Mouse (Mus musculus): ENCODE measurements around the gene Sord. TPM values are rescaled to one million over a fixed set of nuclear protein-coding genes. Genes with fewer than 3 reads are reported as not detected.
A peak's percentile ranks its signal among the peaks of the same experiment; 100 is the strongest.

Gene Sord
- polyA plus RNA-seq, 1 experiment from 2014 or later, result 34.2 TPM

- peak overlapping the region; percentile 86 for H3K4me2 ChIP-seq
- no peaks in the 10 kb centered on the region for H3K36me3 ChIP-seq (ENCODE audit: control insufficient read depth, insufficient read depth, low read length)
- peak overlapping the region; percentile 67 for H3K9ac ChIP-seq (ENCODE audit: low read length)
- ATAC-seq (ENCODE audit: low FRiP score), result peak; percentile 61; the same call in 1 of the 2 replicates
- peak overlapping the region; percentile 78 for H3K27ac ChIP-seq (ENCODE audit: low read depth, low read length)
- H3K4me3 ChIP-seq (ENCODE audit: low read depth, low read length), result peak overlapping the region; percentile 48
- H3K9me3 ChIP-seq (ENCODE audit: control insufficient read depth, low read length), result no peaks in the 10 kb centered on the region
- peak; percentile 96 for DNase-seq (ENCODE audit: low spot score, missing footprints)
- no peaks in the 10 kb centered on the region; the same call in 1 of the 2 replicates for H3K27me3 ChIP-seq (ENCODE audit: control insufficient read depth, insufficient read depth, low read length)
- peaks cover 6% of the 10 kb centered on the region; the same call in 1 of the 2 replicates for H3K4me1 ChIP-seq (ENCODE audit: control insufficient read depth, insufficient read depth, low read length)
- 7% methylated on average over 26 of the region's 26 CpGs for WGBS
These were observed 591 bp upstream of the Sord start for GRCm38 (mm10) chr2:122233759-122234557.

- WGBS, result 78% methylated on average over 2 of the region's 2 CpGs
- peaks cover 6% of the 10 kb centered on the region; the same call in 1 of the 2 replicates for H3K4me1 ChIP-seq (ENCODE audit: control insufficient read depth, insufficient read depth, low read length)
- H3K9me3 ChIP-seq (ENCODE audit: control insufficient read depth, low read length), result no peaks in the 10 kb centered on the region
- H3K4me3 ChIP-seq (ENCODE audit: low read depth, low read length), result peak overlapping the region; percentile 48
- no peaks in the 10 kb centered on the region for H3K36me3 ChIP-seq (ENCODE audit: control insufficient read depth, insufficient read depth, low read length)
- H3K27me3 ChIP-seq (ENCODE audit: control insufficient read depth, insufficient read depth, low read length), result no peaks in the 10 kb centered on the region; the same call in 1 of the 2 replicates
- H3K4me2 ChIP-seq, result peak overlapping the region; percentile 86
- no peak for ATAC-seq (ENCODE audit: low FRiP score)
- no peak for DNase-seq (ENCODE audit: low spot score, missing footprints)
- H3K9ac ChIP-seq (ENCODE audit: low read length), result peak overlapping the region; percentile 58
- H3K27ac ChIP-seq (ENCODE audit: low read depth, low read length), result no peak overlapping the region
These were observed 876 bp downstream of the Sord start for GRCm38 (mm10) chr2:122235425-122235824.

- ATAC-seq (ENCODE audit: low FRiP score) (no peak), DNase-seq (ENCODE audit: low spot score, missing footprints) (no peak)
- H3K4me1 ChIP-seq (ENCODE audit: control insufficient read depth, insufficient read depth, low read length), result peaks cover 6% of the 10 kb centered on the region; the same call in 1 of the 2 replicates
- no peak overlapping the region for H3K4me3 ChIP-seq (ENCODE audit: low read depth, low read length)
- H3K36me3 ChIP-seq (ENCODE audit: control insufficient read depth, insufficient read depth, low read length), result no peaks in the 10 kb centered on the region
- H3K27ac ChIP-seq (ENCODE audit: low read depth, low read length), result no peak overlapping the region
- no peaks in the 10 kb centered on the region for H3K9me3 ChIP-seq (ENCODE audit: control insufficient read depth, low read length)
- H3K4me2 ChIP-seq, result no peak overlapping the region
- no peak overlapping the region for H3K9ac ChIP-seq (ENCODE audit: low read length)
- H3K27me3 ChIP-seq (ENCODE audit: control insufficient read depth, insufficient read depth, low read length), result no peaks in the 10 kb centered on the region; the same call in 1 of the 2 replicates
These were observed 1.8 kb downstream of the Sord start for GRCm38 (mm10) chr2:122236321-122236720.

GRCm38 (mm10) chr2:122237891-122238470 is 3.4 kb downstream of the Sord start:
- ATAC-seq (ENCODE audit: low FRiP score) (no peak), DNase-seq (ENCODE audit: low spot score, missing footprints) (no peak)
- H3K4me3 ChIP-seq (ENCODE audit: low read depth, low read length), result no peak overlapping the region
- peaks cover 6% of the 10 kb centered on the region; the same call in 1 of the 2 replicates for H3K4me1 ChIP-seq (ENCODE audit: control insufficient read depth, insufficient read depth, low read length)
- H3K9me3 ChIP-seq (ENCODE audit: control insufficient read depth, low read length), result no peaks in the 10 kb centered on the region
- 93% methylated on average over 2 of the region's 2 CpGs for WGBS
- H3K36me3 ChIP-seq (ENCODE audit: control insufficient read depth, insufficient read depth, low read length), result no peaks in the 10 kb centered on the region
- H3K4me2 ChIP-seq, result no peak overlapping the region
- H3K9ac ChIP-seq (ENCODE audit: low read length), result no peak overlapping the region
- H3K27ac ChIP-seq (ENCODE audit: low read depth, low read length), result no peak overlapping the region
- H3K27me3 ChIP-seq (ENCODE audit: control insufficient read depth, insufficient read depth, low read length), result no peaks in the 10 kb centered on the region; the same call in 1 of the 2 replicates

GRCm38 (mm10) chr2:122240735-122241134 is 6.2 kb downstream of the Sord start:
- DNase-seq (ENCODE audit: low spot score, missing footprints), result no peak
- Histone ChIP-seq H3K4me2 (no peak overlapping the region), H3K27me3 (ENCODE audit: control insufficient read depth, insufficient read depth, low read length) (no peaks in the 10 kb centered on the region; the same call in 1 of the 2 replicates), H3K27ac (ENCODE audit: low read depth, low read length) (no peak overlapping the region), H3K9ac (ENCODE audit: low read length) (no peak overlapping the region), H3K9me3 (ENCODE audit: control insufficient read depth, low read length) (no peaks in the 10 kb centered on the region), H3K36me3 (ENCODE audit: control insufficient read depth, insufficient read depth, low read length) (no peaks in the 10 kb centered on the region), H3K4me1 (ENCODE audit: control insufficient read depth, insufficient read depth, low read length) (no peaks in the 10 kb centered on the region), H3K4me3 (ENCODE audit: low read depth, low read length) (no peak overlapping the region)
- no peak for ATAC-seq (ENCODE audit: low FRiP score)

GRCm38 (mm10) chr2:122241226-122241625 is 6.7 kb downstream of the Sord start:
- 88% methylated on average over 4 of the region's 4 CpGs for WGBS
- no peak overlapping the region for H3K4me3 ChIP-seq (ENCODE audit: low read depth, low read length)
- H3K4me1 ChIP-seq (ENCODE audit: control insufficient read depth, insufficient read depth, low read length), result no peaks in the 10 kb centered on the region
- H3K4me2 ChIP-seq, result no peak overlapping the region
- H3K9ac ChIP-seq (ENCODE audit: low read length), result no peak overlapping the region
- no peaks in the 10 kb centered on the region for H3K9me3 ChIP-seq (ENCODE audit: control insufficient read depth, low read length)
- no peak overlapping the region for H3K27ac ChIP-seq (ENCODE audit: low read depth, low read length)
- ATAC-seq (ENCODE audit: low FRiP score), result no peak
- H3K27me3 ChIP-seq (ENCODE audit: control insufficient read depth, insufficient read depth, low read length), result no peaks in the 10 kb centered on the region; the same call in 1 of the 2 replicates
- no peaks in the 10 kb centered on the region for H3K36me3 ChIP-seq (ENCODE audit: control insufficient read depth, insufficient read depth, low read length)
- DNase-seq (ENCODE audit: low spot score, missing footprints), result no peak

GRCm38 (mm10) chr2:122241935-122242334 is 7.4 kb downstream of the Sord start:
- Histone ChIP-seq H3K4me3 (ENCODE audit: low read depth, low read length) (no peak overlapping the region), H3K36me3 (ENCODE audit: control insufficient read depth, insufficient read depth, low read length) (no peaks in the 10 kb centered on the region), H3K4me2 (no peak overlapping the region), H3K9ac (ENCODE audit: low read length) (no peak overlapping the region), H3K9me3 (ENCODE audit: control insufficient read depth, low read length) (no peaks in the 10 kb centered on the region), H3K4me1 (ENCODE audit: control insufficient read depth, insufficient read depth, low read length) (no peaks in the 10 kb centered on the region), H3K27ac (ENCODE audit: low read depth, low read length) (no peak overlapping the region), H3K27me3 (ENCODE audit: control insufficient read depth, insufficient read depth, low read length) (no peaks in the 10 kb centered on the region; the same call in 1 of the 2 replicates)
- DNase-seq (ENCODE audit: low spot score, missing footprints), result no peak
- no peak for ATAC-seq (ENCODE audit: low FRiP score)
- WGBS, result 75% methylated on average over 6 of the region's 6 CpGs

- Histone ChIP-seq H3K36me3 (ENCODE audit: control insufficient read depth, insufficient read depth, low read length) (no peaks in the 10 kb centered on the region), H3K4me1 (ENCODE audit: control insufficient read depth, insufficient read depth, low read length) (no peaks in the 10 kb centered on the region), H3K27me3 (ENCODE audit: control insufficient read depth, insufficient read depth, low read length) (no peaks in the 10 kb centered on the region), H3K9ac (ENCODE audit: low read length) (no peak overlapping the region), H3K9me3 (ENCODE audit: control insufficient read depth, low read length) (no peaks in the 10 kb centered on the region), H3K4me2 (no peak overlapping the region), H3K4me3 (ENCODE audit: low read depth, low read length) (no peak overlapping the region), H3K27ac (ENCODE audit: low read depth, low read length) (no peak overlapping the region)
- ATAC-seq (ENCODE audit: low FRiP score) (peak; percentile 83), DNase-seq (ENCODE audit: low spot score, missing footprints) (peak; percentile 94)
- 4% methylated on average over 3 of the region's 3 CpGs for WGBS
These were observed 9.2 kb downstream of the Sord start for GRCm38 (mm10) chr2:122243671-122244131.

GRCm38 (mm10) chr2:122247786-122248185 is 13.2 kb downstream of the Sord start:
- ATAC-seq (ENCODE audit: low FRiP score) (no peak), DNase-seq (ENCODE audit: low spot score, missing footprints) (no peak)
- H3K4me2 ChIP-seq, result no peak overlapping the region
- no peaks in the 10 kb centered on the region for H3K36me3 ChIP-seq (ENCODE audit: control insufficient read depth, insufficient read depth, low read length)
- H3K9me3 ChIP-seq (ENCODE audit: control insufficient read depth, low read length), result no peaks in the 10 kb centered on the region
- no peak overlapping the region for H3K27ac ChIP-seq (ENCODE audit: low read depth, low read length)
- no peaks in the 10 kb centered on the region for H3K4me1 ChIP-seq (ENCODE audit: control insufficient read depth, insufficient read depth, low read length)
- H3K27me3 ChIP-seq (ENCODE audit: control insufficient read depth, insufficient read depth, low read length), result no peaks in the 10 kb centered on the region
- H3K9ac ChIP-seq (ENCODE audit: low read length), result no peak overlapping the region
- WGBS, result 87% methylated on average over 10 of the region's 10 CpGs
- H3K4me3 ChIP-seq (ENCODE audit: low read depth, low read length), result no peak overlapping the region
